Mouse (Mus musculus): ENCODE measurements around the gene Prss23. TPM values are rescaled to one million over a fixed set of nuclear protein-coding genes. Genes with fewer than 3 reads are reported as not detected.

Gene Prss23
- total RNA-seq, 2 experiments from 2014 or later = 4.9 to 5.1 TPM

Other genes starting within 250 kb of the Prss23 start
- gene Tmem135, start 123.0 kb downstream of the Prss23 start, total RNA-seq (2021) = 10 to 100 TPM; 55.6 to 60.5 TPM
- 1 to 10 TPM; 5.4 to 7.8 TPM for gene Fzd4, start 122.8 kb downstream of the Prss23 start, total RNA-seq (2021)
- 10 to 100 TPM; 64.2 to 67.3 TPM for gene Me3, start 105.2 kb upstream of the Prss23 start, total RNA-seq (2021)